1 mouse cellular context compared by ENCODE assay signal in the genomic region with DNA sequence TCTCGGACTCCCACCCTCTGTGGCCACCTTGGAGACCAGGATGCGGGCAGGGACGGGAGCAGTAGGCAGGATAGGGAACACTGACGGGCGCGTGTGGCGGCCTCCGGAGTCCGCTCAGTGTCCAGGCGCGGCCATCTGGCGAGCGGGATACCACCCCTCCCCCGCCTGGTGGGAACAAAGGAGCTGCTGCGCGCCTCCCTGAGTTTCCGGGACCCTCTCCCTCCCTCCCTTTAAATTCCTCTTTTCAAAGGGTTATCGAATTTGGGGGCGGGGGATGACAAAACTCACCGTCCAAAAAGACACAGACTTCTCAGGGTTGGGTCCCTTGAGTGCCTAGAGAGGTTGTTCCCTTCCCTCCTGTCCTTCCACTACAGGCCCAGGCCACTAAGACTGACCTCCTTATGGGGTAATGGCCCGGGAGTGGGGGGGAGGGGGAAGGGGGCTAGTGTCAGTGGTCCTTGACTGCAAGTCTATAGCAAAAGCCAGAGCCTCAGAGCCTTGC.
TF ChIP-seq lines count a peak whose summit lies in the region.

No protein-coding gene starts in this region.

TF ChIP-seq in CH12.LX, 34 proteins besides CTCF, POLR2A, EP300 and RAD21 (continued from another document):
- no peak for TF ChIP-seq HCFC1 (IDR thresholded peaks at IDR 0.05; ENCODE audit: low read depth, low read length)
- TF ChIP-seq MAX (IDR thresholded peaks at IDR 0.05; ENCODE audit: low read length), result no peak
- no peak for TF ChIP-seq UBTF (IDR thresholded peaks at IDR 0.05; ENCODE audit: low read depth, low read length)
- no peak for TF ChIP-seq MYC (IDR thresholded peaks at IDR 0.05; ENCODE audit: low read depth, low read length)
- TF ChIP-seq CHD1 (IDR thresholded peaks at IDR 0.05; ENCODE audit: low read depth, low read length), result no peak
- no peak for TF ChIP-seq CHD2 (IDR thresholded peaks at IDR 0.05; ENCODE audit: low read length)
- no peak for TF ChIP-seq SMC3 (IDR thresholded peaks at IDR 0.05; ENCODE audit: low read depth, low read length)
- TF ChIP-seq KAT2A (IDR thresholded peaks at IDR 0.05; ENCODE audit: insufficient replicate concordance, low read length), result no peak
- no peak for TF ChIP-seq MAZ (IDR thresholded peaks at IDR 0.05; ENCODE audit: low read depth, low read length)
- no peak for TF ChIP-seq ZMIZ1 (IDR thresholded peaks at IDR 0.05; ENCODE audit: low read depth, low read length)
- no peak for TF ChIP-seq E2F4 (IDR thresholded peaks at IDR 0.05; ENCODE audit: insufficient replicate concordance, low read depth, low read length)
- no peak for TF ChIP-seq NELFE (IDR thresholded peaks at IDR 0.05; ENCODE audit: low read depth, low read length)
- TF ChIP-seq JUND (conservative IDR thresholded peaks at IDR 0.05; ENCODE audit: low read depth, low read length), result no peak
- TF ChIP-seq SIN3A (IDR thresholded peaks at IDR 0.05; ENCODE audit: low read length), result no peak
- TF ChIP-seq PAX5 (IDR thresholded peaks at IDR 0.05; ENCODE audit: low read length), result no peak
